7 mouse cellular contexts compared by ENCODE assay signal in genomic region chr4:40285582-40285981, GRCm38 (mm10). TPM values are rescaled to one million over a fixed set of nuclear protein-coding genes. Genes with fewer than 3 reads are reported as not detected.
DNase-seq lines count a peak whose midpoint lies in the region; ATAC-seq and TF ChIP-seq lines count a peak whose summit lies in the region.

No protein-coding gene starts in this region.

- ATAC-seq in embryonic facial prominence, embryonic 11.5 days (replicated peaks; ENCODE audit: insufficient number of reproducible peaks, low FRiP score, low TSS enrichment, low read depth), result no peak
- ATAC-seq in liver, postnatal 0 days, result no peak

- no peak overlapping the region for H3K27ac ChIP-seq in embryonic facial prominence, embryonic 11.5 days (replicated peaks; ENCODE audit: low read depth, low read length)
- H3K27ac ChIP-seq in liver, postnatal 0 days (ENCODE audit: low read depth), result no peak overlapping the region

- no peak overlapping the region for H3K4me2 ChIP-seq in embryonic facial prominence, embryonic 11.5 days (ENCODE audit: low read depth, low read length)
- no peak overlapping the region for H3K4me2 ChIP-seq in liver, postnatal 0 days (ENCODE audit: low read depth, low read length)

- H3K27me3 ChIP-seq in embryonic facial prominence, embryonic 11.5 days (ENCODE audit: control insufficient read depth, insufficient read depth, low read length), result no peaks in the 10 kb centered on the region
- H3K27me3 ChIP-seq in liver, postnatal 0 days (ENCODE audit: insufficient read depth, low read length), result no peaks in the 10 kb centered on the region

- no peaks in the 10 kb centered on the region for H3K9me3 ChIP-seq in embryonic facial prominence, embryonic 11.5 days (replicated peaks; ENCODE audit: control insufficient read depth, low read length)
- no peaks in the 10 kb centered on the region for H3K9me3 ChIP-seq in liver, postnatal 0 days (ENCODE audit: low read length)

- no peak overlapping the region for H3K4me3 ChIP-seq in embryonic facial prominence, embryonic 11.5 days (ENCODE audit: low read depth, low read length)
- H3K4me3 ChIP-seq in liver, postnatal 0 days (ENCODE audit: low read depth, low read length), result no peak overlapping the region

- no peak for TF ChIP-seq EP300 in liver, postnatal 0 days (IDR thresholded peaks at IDR 0.05; ENCODE audit: low read depth)

- H3K36me3 ChIP-seq in embryonic facial prominence, embryonic 11.5 days (replicated peaks; ENCODE audit: control insufficient read depth, insufficient read depth, low read depth, low read length), result no peaks in the 10 kb centered on the region
- no peaks in the 10 kb centered on the region for H3K36me3 ChIP-seq in liver, postnatal 0 days (replicated peaks; ENCODE audit: insufficient read depth, low read length)

- H3K4me1 ChIP-seq in embryonic facial prominence, embryonic 11.5 days (ENCODE audit: control insufficient read depth, insufficient read depth, low read length), result no peaks in the 10 kb centered on the region
- no peaks in the 10 kb centered on the region; the same call in 1 of the 2 replicates for H3K4me1 ChIP-seq in liver, postnatal 0 days (ENCODE audit: insufficient read depth)

- TF ChIP-seq CTCF in liver, postnatal 0 days (IDR thresholded peaks at IDR 0.05; ENCODE audit: low read depth), result peak; percentile 89

- H3K9ac ChIP-seq in embryonic facial prominence, embryonic 11.5 days (replicated peaks; ENCODE audit: low read length), result no peak overlapping the region
- H3K9ac ChIP-seq in liver, postnatal 0 days (replicated peaks), result no peak overlapping the region

- 17% methylated on average over 4 of the region's 4 CpGs for WGBS in embryonic facial prominence, embryonic 11.5 days
- WGBS in liver, postnatal 0 days (ENCODE audit: insufficient replicate concordance), result 12% methylated on average over 4 of the region's 4 CpGs

- peak; percentile 82 for DNase-seq in testis, postnatal 10 days (ENCODE audit: low spot score)
- no peak for DNase-seq in testis, postnatal 14 days (ENCODE audit: low spot score)
- DNase-seq in adrenal gland, postnatal 14 days, result peak; percentile 84
- peak; percentile 82 for DNase-seq in embryonic facial prominence, embryonic 11.5 days (ENCODE audit: low spot score)
- DNase-seq in kidney, postnatal 14 days, result peak; percentile 82
- DNase-seq in liver, postnatal 0 days, result peak; percentile 76
- peak; percentile 45 for DNase-seq in right cerebral cortex, postnatal 25 days

RNA-seq across cellular contexts. Expression of gene Ndufb6, which starts 6.4 kb away (rescaled TPM):
- 425 and 435 TPM in 2 replicates for total RNA-seq in adrenal gland, postnatal 14 days (2021)
- polyA plus RNA-seq in embryonic facial prominence, embryonic 11.5 days (2014; fragmentation: Nextera tagmentation; extraction: Ambion mirVana), result 314 and 325 TPM in 2 replicates
- polyA plus RNA-seq in liver, postnatal 0 days (2015; fragmentation: Nextera tagmentation; extraction: Ambion mirVana), result 294 and 307 TPM in 2 replicates

RNA-seq across cellular contexts. Expression of gene Topors, which starts 15.9 kb away (rescaled TPM):
- total RNA-seq in adrenal gland, postnatal 14 days (2021), result 28.1 TPM in 2 replicates
- 55.9 and 58.1 TPM in 2 replicates for polyA plus RNA-seq in embryonic facial prominence, embryonic 11.5 days (2014; fragmentation: Nextera tagmentation; extraction: Ambion mirVana)
- polyA plus RNA-seq in liver, postnatal 0 days (2015; fragmentation: Nextera tagmentation; extraction: Ambion mirVana), result 10.4 and 12.0 TPM in 2 replicates

RNA-seq across cellular contexts. Expression of gene Smim27, which starts 16.2 kb away (rescaled TPM):
- 34.0 and 34.3 TPM in 2 replicates for total RNA-seq in adrenal gland, postnatal 14 days (2021)
- 24.0 and 32.9 TPM in 2 replicates for polyA plus RNA-seq in embryonic facial prominence, embryonic 11.5 days (2014; fragmentation: Nextera tagmentation; extraction: Ambion mirVana)
- polyA plus RNA-seq in liver, postnatal 0 days (2015; fragmentation: Nextera tagmentation; extraction: Ambion mirVana), result 35.8 and 39.2 TPM in 2 replicates

RNA-seq across cellular contexts. Expression of gene Ddx58, which starts 46.0 kb away (rescaled TPM):
- 18.3 and 23.4 TPM in 2 replicates for total RNA-seq in adrenal gland, postnatal 14 days (2021)
- polyA plus RNA-seq in embryonic facial prominence, embryonic 11.5 days (2014; fragmentation: Nextera tagmentation; extraction: Ambion mirVana), result 4.6 and 4.7 TPM in 2 replicates
- polyA plus RNA-seq in liver, postnatal 0 days (2015; fragmentation: Nextera tagmentation; extraction: Ambion mirVana), result 8.2 and 9.3 TPM in 2 replicates
